Mouse (Mus musculus) megakaryocyte, embryonic 14.5 days (primary cell): ENCODE data around the gene Ccnd3.

Experiments used
- FLI1 ChIP-seq: IDR thresholded peaks from 2 replicates; pipeline ENCODE4 v1.6.1; 2012; ENCODE audit warnings: low read length, inconsistent platforms, mixed read lengths
- GATA1 ChIP-seq: IDR thresholded peaks from 3 replicates; pipeline ENCODE4 v1.6.1; 2012; ENCODE audit warnings: mixed read lengths, low read length, inconsistent platforms, borderline replicate concordance

- no peak for TF ChIP-seq GATA1
- TF ChIP-seq FLI1: no peak
Observed at GRCm38 (mm10) chr17:47545154-47545553, 40.3 kb downstream of the Ccnd3 start.
